Comparison of ENCODE assay signal across 7 mouse cellular contexts in the genomic region with DNA sequence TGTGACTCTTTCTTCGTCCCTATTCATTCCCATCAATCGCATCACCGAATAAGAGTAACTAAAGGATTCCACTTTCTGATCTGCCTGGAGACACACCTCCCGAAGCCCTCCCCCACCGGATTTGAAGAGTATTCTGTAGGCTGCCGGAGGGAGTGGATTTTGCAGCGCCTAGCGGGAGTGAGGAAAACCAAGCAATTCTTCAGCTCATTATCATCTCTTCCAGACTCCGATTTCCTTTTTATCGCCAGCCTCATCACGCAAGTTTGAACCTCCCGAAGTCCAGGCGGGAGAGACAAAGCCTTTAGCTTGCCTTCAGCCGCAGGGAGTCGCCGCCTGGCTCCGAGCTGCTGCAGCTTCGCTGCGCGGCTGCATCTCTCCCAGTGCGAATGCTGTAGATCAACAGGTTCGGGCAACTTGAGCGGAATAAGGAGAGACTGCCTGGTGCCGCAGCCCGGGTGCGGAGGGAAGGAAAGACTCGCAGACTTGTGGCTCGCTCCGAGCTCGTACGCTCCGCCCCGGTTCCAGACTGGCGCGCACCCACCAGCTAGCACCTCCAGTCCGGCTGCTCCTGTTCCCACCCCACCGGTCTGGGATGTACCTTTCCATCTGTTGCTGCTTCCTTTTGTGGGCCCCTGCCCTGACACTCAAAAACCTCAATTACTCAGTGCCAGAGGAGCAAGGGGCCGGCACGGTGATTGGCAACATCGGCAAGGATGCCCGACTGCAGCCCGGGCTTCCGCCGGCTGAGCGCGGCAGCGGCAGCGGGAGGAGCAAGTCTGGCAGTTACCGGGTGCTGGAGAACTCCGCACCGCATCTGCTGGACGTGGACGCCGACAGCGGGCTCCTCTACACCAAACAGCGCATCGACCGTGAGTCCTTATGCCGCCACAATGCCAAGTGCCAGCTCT. TPM values are rescaled to one million over a fixed set of nuclear protein-coding genes. Genes with fewer than 3 reads are reported as not detected.
DNase-seq lines count a peak whose midpoint lies in the region; ATAC-seq and TF ChIP-seq lines count a peak whose summit lies in the region.

No protein-coding gene starts in this region.

- no peak; the same call in 1 of the 2 replicates for TF ChIP-seq CTCF in left cerebral cortex, adult 2 months (IDR thresholded peaks at IDR 0.05)
- TF ChIP-seq CTCF in stomach, postnatal 0 days (IDR thresholded peaks at IDR 0.05; ENCODE audit: low read depth), result no peak

- 0 out of 2 replicates have a peak, but pooled peaks have one; percentile 3 for ATAC-seq in hindbrain, embryonic 15.5 days (ENCODE audit: low FRiP score, low read depth)
- ATAC-seq in midbrain, embryonic 11.5 days (ENCODE audit: low FRiP score), result 0 out of 2 replicates have a peak, but pooled peaks have one; percentile 4
- ATAC-seq in stomach, postnatal 0 days (ENCODE audit: low FRiP score, low TSS enrichment), result no peak

- peak overlapping the region; percentile 94 for H3K27ac ChIP-seq in hindbrain, embryonic 15.5 days (replicated peaks)
- H3K27ac ChIP-seq in left cerebral cortex, adult 2 months, result peak overlapping the region; percentile 65
- H3K27ac ChIP-seq in midbrain, embryonic 11.5 days (ENCODE audit: low read depth, low read length), result no peak overlapping the region
- H3K27ac ChIP-seq in stomach, postnatal 0 days (replicated peaks), result no peak overlapping the region

- under 1% methylated on average over 59 of the region's 59 CpGs for WGBS in hindbrain, embryonic 15.5 days
- WGBS in midbrain, embryonic 11.5 days, result under 1% methylated on average over 59 of the region's 59 CpGs
- 1% methylated on average over 59 of the region's 59 CpGs for WGBS in stomach, postnatal 0 days

- H3K9ac ChIP-seq in hindbrain, embryonic 15.5 days, result peak overlapping the region; percentile 72
- peak overlapping the region; percentile 58 for H3K9ac ChIP-seq in midbrain, embryonic 11.5 days (ENCODE audit: low read length)
- 0 out of 2 replicates have a peak overlapping the region, but pooled peaks have one; percentile 18 for H3K9ac ChIP-seq in stomach, postnatal 0 days (ENCODE audit: low read length)

- H3K9me3 ChIP-seq in hindbrain, embryonic 15.5 days, result no peaks in the 10 kb centered on the region
- no peaks in the 10 kb centered on the region for H3K9me3 ChIP-seq in midbrain, embryonic 11.5 days (ENCODE audit: control insufficient read depth, low read length)
- no peaks in the 10 kb centered on the region for H3K9me3 ChIP-seq in stomach, postnatal 0 days (ENCODE audit: control insufficient read depth, low read length)

- intact Hi-C loops in left cerebral cortex, adult 2 months (cut with DNase I), result loop anchor here (5.0 to 10.0 kb wide), 2 partner anchors 97 to 1859 kb away; no protein-coding TSS in a partner anchor

- TF ChIP-seq EP300 in stomach, postnatal 0 days (optimal IDR thresholded peaks at IDR 0.05), result no peak

- no peaks in the 10 kb centered on the region for H3K27me3 ChIP-seq in hindbrain, embryonic 15.5 days
- H3K27me3 ChIP-seq in midbrain, embryonic 11.5 days (ENCODE audit: control insufficient read depth, insufficient read depth, low read length), result peaks cover 26% of the 10 kb centered on the region
- peaks cover 16% of the 10 kb centered on the region; the same call in 1 of the 2 replicates for H3K27me3 ChIP-seq in stomach, postnatal 0 days (ENCODE audit: control insufficient read depth, insufficient read depth, low read length)

- peak overlapping the region; percentile 87 for H3K4me2 ChIP-seq in hindbrain, embryonic 15.5 days
- peak overlapping the region; percentile 88 for H3K4me2 ChIP-seq in midbrain, embryonic 11.5 days
- H3K4me2 ChIP-seq in stomach, postnatal 0 days (replicated peaks; ENCODE audit: low read depth), result peak overlapping the region; percentile 80

- no peaks in the 10 kb centered on the region for H3K36me3 ChIP-seq in hindbrain, embryonic 15.5 days
- no peaks in the 10 kb centered on the region for H3K36me3 ChIP-seq in midbrain, embryonic 11.5 days (ENCODE audit: control insufficient read depth, insufficient read depth, low read length)
- H3K36me3 ChIP-seq in stomach, postnatal 0 days (ENCODE audit: control insufficient read depth, insufficient read depth, low read length), result no peaks in the 10 kb centered on the region

- DNase-seq in adrenal gland, adult 2 months, result peak; percentile 22
- peak; percentile 61 to 65 for DNase-seq in cerebellum, postnatal 10 days
- peak; percentile 45 to 54 for DNase-seq in frontal cortex, postnatal 14 days (ENCODE audit: low spot score in 2 of 2)
- DNase-seq in left cerebral cortex, adult 2 months (ENCODE audit: extremely low spot score in 1 of 2, low spot score in 2 of 2), result peak; percentile 59 to 60
- DNase-seq in midbrain, embryonic 11.5 days (ENCODE audit: low spot score, missing footprints), result peak; percentile 97
- DNase-seq in stomach, postnatal 0 days (ENCODE audit: low spot score), result peak; percentile 25

- H3K4me1 ChIP-seq in hindbrain, embryonic 15.5 days (replicated peaks), result peaks cover 16% of the 10 kb centered on the region
- peaks cover 7% of the 10 kb centered on the region; the same call in 1 of the 2 replicates for H3K4me1 ChIP-seq in midbrain, embryonic 11.5 days (ENCODE audit: control insufficient read depth, insufficient read depth, low read length)
- H3K4me1 ChIP-seq in stomach, postnatal 0 days (replicated peaks; ENCODE audit: control insufficient read depth, insufficient read depth), result 0 out of 2 replicates have a peak, but pooled peaks cover 2% of the 10 kb centered on the region

- peak overlapping the region; percentile 82 for H3K4me3 ChIP-seq in hindbrain, embryonic 15.5 days
- H3K4me3 ChIP-seq in left cerebral cortex, adult 2 months, result peak overlapping the region; percentile 64
- peak overlapping the region; percentile 53 for H3K4me3 ChIP-seq in midbrain, embryonic 11.5 days (ENCODE audit: low read depth, low read length)
- H3K4me3 ChIP-seq in stomach, postnatal 0 days (ENCODE audit: low read depth, low read length), result peak overlapping the region; percentile 50

RNA-seq across cellular contexts. Expression of a gene that starts 2.4 kb away (rescaled TPM):
- 1 to 10 TPM; 2.6 to 4.5 TPM for total RNA-seq in adrenal gland, adult 2 months (2021)
- polyA plus RNA-seq in adrenal gland, adult 2 months (2012; rRNA removed), result 2.9 and 3.0 TPM in 2 replicates
- polyA plus RNA-seq in hindbrain, embryonic 15.5 days (2015; fragmentation: Nextera tagmentation; extraction: Ambion mirVana), result 31.3 and 35.6 TPM in 2 replicates
- total RNA-seq in left cerebral cortex, adult 2 months (2021), result 10 to 100 TPM; 31.9 to 36.2 TPM
- polyA plus RNA-seq in midbrain, embryonic 11.5 days (2014; fragmentation: Nextera tagmentation; extraction: Ambion mirVana), result 3.3 and 4.3 TPM in 2 replicates
- polyA plus RNA-seq in stomach, postnatal 0 days (2015; fragmentation: Nextera tagmentation; extraction: Ambion mirVana), result 2.4 and 2.5 TPM in 2 replicates

Comparison
In these comparisons a context has a peak if more than half of its experiments do, and no peak if none do; other contexts are left out.
1. DNase-seq: peak in every context shown above with its lines; median percentile 97 in midbrain, embryonic 11.5 days; 63 in cerebellum, postnatal 10 days; 60 in left cerebral cortex, adult 2 months; 50 in frontal cortex, postnatal 14 days; 25 in stomach, postnatal 0 days; 22 in adrenal gland, adult 2 months.
2. H3K27ac ChIP-seq: peak in hindbrain, embryonic 15.5 days (single experiment) and left cerebral cortex, adult 2 months (single experiment); none in midbrain, embryonic 11.5 days (single experiment) and stomach, postnatal 0 days (single experiment).
3. H3K9ac ChIP-seq: peak in every context shown above with its lines; median percentile 72 in hindbrain, embryonic 15.5 days; 58 in midbrain, embryonic 11.5 days; 18 in stomach, postnatal 0 days.
4. Peak in every context shown above with its lines, with median percentiles within 50 percentile points of each other: H3K4me2 ChIP-seq and H3K4me3 ChIP-seq.